Comparison of ENCODE assay signal across 25 mouse cellular contexts in genomic region chr4:76660146-76660545, GRCm38 (mm10).
"Had no signal": no experiment of that assay in that cellular context is flagged by ENCODE, and none has a peak within 500 bp of the region (broad histone marks: within the 10 kb centered on the region; RNA-seq: fewer than 3 reads in every experiment).

No protein-coding gene starts in this region.

- H3K4me1 ChIP-seq: heart, embryonic 10.5 days; heart, embryonic 12.5 days; hindbrain, embryonic 10.5 days; hindbrain, embryonic 12.5 days; intestine, embryonic 15.5 days; limb, embryonic 10.5 days; limb, embryonic 12.5 days; liver, embryonic 13.5 days had no signal

- H3K36me3 ChIP-seq: heart, embryonic 10.5 days; heart, embryonic 12.5 days; hindbrain, embryonic 10.5 days; hindbrain, embryonic 12.5 days; intestine, embryonic 15.5 days; limb, embryonic 10.5 days; limb, embryonic 12.5 days; liver, embryonic 13.5 days had no signal

- ATAC-seq: forebrain, embryonic 16.5 days; hindbrain, embryonic 16.5 days; inflammation-experienced regulatory T-cells, adult 6 months; intestine, embryonic 15.5 days; intestine, postnatal 0 days had no signal

- H3K4me2 ChIP-seq: heart, embryonic 12.5 days; hindbrain, embryonic 12.5 days; hindbrain, embryonic 14.5 days; intestine, embryonic 15.5 days; limb, embryonic 12.5 days; liver, embryonic 11.5 days; liver, embryonic 13.5 days had no signal

- H3K9me3 ChIP-seq: heart, embryonic 10.5 days; heart, embryonic 12.5 days; hindbrain, embryonic 10.5 days; hindbrain, embryonic 12.5 days; intestine, embryonic 15.5 days; limb, embryonic 10.5 days; limb, embryonic 12.5 days; liver, embryonic 13.5 days had no signal

- H3K9ac ChIP-seq: heart, embryonic 12.5 days; hindbrain, embryonic 12.5 days; hindbrain, embryonic 14.5 days; intestine, embryonic 15.5 days; limb, embryonic 12.5 days; liver, embryonic 13.5 days had no signal

- H3K27me3 ChIP-seq: heart, embryonic 12.5 days; hindbrain, embryonic 12.5 days; intestine, embryonic 15.5 days; limb, embryonic 12.5 days; liver, embryonic 13.5 days had no signal

- H3K27ac ChIP-seq: gastrocnemius, adult 2 months; heart, embryonic 10.5 days; hindbrain, embryonic 10.5 days; hindbrain, embryonic 12.5 days; hindbrain, embryonic 14.5 days; intestine, embryonic 15.5 days; layer of hippocampus, adult 2 months; left cerebral cortex, adult 2 months; limb, embryonic 10.5 days; limb, embryonic 12.5 days; liver, embryonic 13.5 days had no signal

- DNase-seq: gastrocnemius, adult 2 months; gastrocnemius, postnatal 10 days; gastrocnemius, postnatal 25 days; heart, adult 18-20 months; heart, postnatal 10 days; heart, postnatal 4 days; kidney, adult 18-20 months; kidney, postnatal 36 days; liver; liver, embryonic 13.5 days had no signal

- H3K4me3 ChIP-seq: gastrocnemius, adult 2 months; heart, embryonic 10.5 days; heart, embryonic 12.5 days; hindbrain, embryonic 10.5 days; hindbrain, embryonic 12.5 days; intestine, embryonic 15.5 days; layer of hippocampus, adult 2 months; left cerebral cortex, adult 2 months; limb, embryonic 10.5 days; limb, embryonic 12.5 days; liver, embryonic 13.5 days had no signal
